Mouse (Mus musculus) E14TG2a.4 (cell line): ENCODE measurements around the gene Cend1.

Experiments
- H3K27me3 ChIP-seq: 2 replicates; pipeline ENCODE4 v1.6.1; 2014; ENCODE audit warnings: low read length, control low read depth; ENCODE audit not compliant: insufficient read depth
- H3K36me3 ChIP-seq: 2 replicates; pipeline ENCODE4 v1.6.1; 2014; ENCODE audit warnings: low read length, control low read depth; ENCODE audit not compliant: insufficient read depth
- H3K4me1 ChIP-seq: replicated peaks from 2 replicates; pipeline ENCODE4 v1.6.1; 2014; ENCODE audit warnings: low read depth, low read length, control low read depth
- H3K4me3 ChIP-seq: replicated peaks from 2 replicates; pipeline ENCODE4 v1.5.1; 2014; ENCODE audit warnings: mild to moderate bottlenecking, low read length
- H3K9me3 ChIP-seq: 2 replicates; pipeline ENCODE4 v1.6.1; 2014; ENCODE audit warnings: low read length, control low read depth
- CTCF ChIP-seq: conservative IDR thresholded peaks from 2 replicates; pipeline ENCODE4 v1.5.1; 2014; ENCODE audit warnings: low read length
- NANOG ChIP-seq: IDR thresholded peaks from 2 replicates; pipeline ENCODE4 v1.6.1; 2014; ENCODE audit warnings: borderline replicate concordance, low read length, mixed read lengths
- POU5F1 ChIP-seq: IDR thresholded peaks from 2 replicates; pipeline ENCODE4 v1.6.1; 2014; ENCODE audit warnings: low read length, borderline replicate concordance

Cend1 gene

GRCm38 (mm10) chr7:141461521-141462332 lies 32.4 kb upstream of the Cend1 start:
- peaks cover 93% of the 10 kb centered on the region for H3K4me1 ChIP-seq
- no peaks in the 10 kb centered on the region for H3K9me3 ChIP-seq
- H3K36me3 ChIP-seq = peaks cover 17% of the 10 kb centered on the region
- H3K4me3 ChIP-seq = peak overlapping the region; percentile 76
- peaks cover 77% of the 10 kb centered on the region for H3K27me3 ChIP-seq
- TF ChIP-seq POU5F1 = no peak
- TF ChIP-seq CTCF = no peak
- TF ChIP-seq NANOG = no peak

GRCm38 (mm10) chr7:141460391-141461113 lies 31.3 kb upstream of the Cend1 start, which contains the start of gene Cracr2b:
Gene Cracr2b, plus strand, starts transcription at chr7:141461094.
- Histone ChIP-seq H3K4me3 (peak within 1 kb of the TSS; percentile 76), H3K4me1 (peaks cover 93% of the 10 kb centered on the region), H3K36me3 (peaks cover 17% of the 10 kb centered on the region), H3K27me3 (peaks cover 73% of the 10 kb centered on the region), H3K9me3 (no peaks in the 10 kb centered on the region)
- TF ChIP-seq CTCF = no peak
- TF ChIP-seq NANOG = no peak
- TF ChIP-seq POU5F1 = no peak

- Histone ChIP-seq H3K4me3 (peak overlapping the region; percentile 74), H3K9me3 (no peaks in the 10 kb centered on the region), H3K27me3 (peaks cover 69% of the 10 kb centered on the region), H3K36me3 (peaks cover 17% of the 10 kb centered on the region), H3K4me1 (peaks cover 89% of the 10 kb centered on the region)
- TF ChIP-seq CTCF (no peak), POU5F1 (no peak), NANOG (no peak)
Observed at GRCm38 (mm10) chr7:141460001-141460390, 30.7 kb upstream of the Cend1 start.

DNA sequence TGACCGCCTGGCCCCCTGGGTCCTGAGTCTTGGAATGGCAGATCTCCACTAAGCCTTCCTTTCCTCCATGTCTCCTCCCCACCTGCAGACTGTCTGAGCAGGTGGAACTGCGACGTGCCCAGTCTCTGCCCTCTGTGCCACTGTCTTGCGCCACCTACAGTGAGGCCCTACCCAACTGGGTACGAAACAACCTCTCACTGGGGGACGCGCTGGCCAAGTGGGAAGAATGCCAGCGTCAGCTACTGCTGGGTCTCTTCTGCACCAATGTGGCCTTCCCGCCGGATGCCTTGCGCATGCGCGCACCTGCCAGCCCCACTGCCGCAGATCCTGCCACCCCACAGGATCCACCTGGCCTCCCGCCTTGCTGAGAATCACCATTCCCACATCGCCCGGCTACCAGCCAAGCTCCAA lies 30.0 kb upstream of the Cend1 start:
- Histone ChIP-seq H3K36me3 (peaks cover 17% of the 10 kb centered on the region), H3K4me1 (peaks cover 87% of the 10 kb centered on the region), H3K27me3 (peaks cover 62% of the 10 kb centered on the region), H3K9me3 (no peaks in the 10 kb centered on the region), H3K4me3 (peak overlapping the region; percentile 74)
- TF ChIP-seq POU5F1 (no peak), CTCF (no peak), NANOG (no peak)

- Histone ChIP-seq H3K36me3 (peaks cover 17% of the 10 kb centered on the region), H3K9me3 (no peaks in the 10 kb centered on the region), H3K27me3 (peaks cover 56% of the 10 kb centered on the region), H3K4me1 (peaks cover 83% of the 10 kb centered on the region), H3K4me3 (peak overlapping the region; percentile 74)
- TF ChIP-seq NANOG (no peak), POU5F1 (no peak), CTCF (no peak; the same call in 1 of the 2 replicates)
Observed at GRCm38 (mm10) chr7:141458661-141459060, 29.4 kb upstream of the Cend1 start.

- H3K36me3 ChIP-seq = peaks cover 17% of the 10 kb centered on the region
- TF ChIP-seq POU5F1 (no peak), CTCF (peak; percentile 37)
- no peaks in the 10 kb centered on the region for H3K9me3 ChIP-seq
- peaks cover 77% of the 10 kb centered on the region for H3K4me1 ChIP-seq
- no peak overlapping the region for H3K4me3 ChIP-seq
- peaks cover 50% of the 10 kb centered on the region for H3K27me3 ChIP-seq
Observed at GRCm38 (mm10) chr7:141457986-141458660, 28.8 kb upstream of the Cend1 start.

- H3K4me3 ChIP-seq = no peak overlapping the region
- TF ChIP-seq CTCF = no peak
- no peak for TF ChIP-seq NANOG
- TF ChIP-seq POU5F1 = no peak
- no peaks in the 10 kb centered on the region for H3K9me3 ChIP-seq
- H3K36me3 ChIP-seq = peaks cover 18% of the 10 kb centered on the region
- peaks cover 41% of the 10 kb centered on the region for H3K27me3 ChIP-seq
- peaks cover 73% of the 10 kb centered on the region for H3K4me1 ChIP-seq
Observed at GRCm38 (mm10) chr7:141457236-141457635, 27.9 kb upstream of the Cend1 start.

DNA sequence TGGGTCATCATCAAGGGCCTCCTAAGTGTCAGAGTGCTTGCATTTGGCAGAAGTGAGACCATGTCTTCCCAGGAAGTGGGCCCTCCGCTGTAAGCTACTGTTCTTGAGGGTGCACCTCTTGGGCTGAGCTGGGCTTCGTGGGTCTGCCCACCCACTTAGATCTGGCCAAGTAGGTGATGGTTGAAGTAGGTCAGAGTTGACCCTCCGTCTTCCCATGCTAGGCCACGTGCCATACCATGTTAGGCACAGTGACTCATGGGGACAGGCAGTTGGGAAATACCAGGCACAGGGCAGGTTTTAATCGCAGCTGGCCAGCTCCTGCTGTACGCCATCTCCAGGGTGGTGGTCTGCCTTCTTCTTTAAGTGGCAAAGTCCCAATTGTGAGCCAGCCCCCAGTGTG lies 27.4 kb upstream of the Cend1 start:
- Histone ChIP-seq H3K4me3 (no peak overlapping the region), H3K4me1 (peaks cover 74% of the 10 kb centered on the region), H3K27me3 (peaks cover 37% of the 10 kb centered on the region), H3K36me3 (peaks cover 23% of the 10 kb centered on the region), H3K9me3 (no peaks in the 10 kb centered on the region)
- TF ChIP-seq CTCF (no peak), NANOG (no peak), POU5F1 (no peak)
